Mouse (Mus musculus) forebrain, embryonic 12.5 days (tissue): Measurements from ENCODE around the gene Dnajc7. TPM values are rescaled to one million over a fixed set of nuclear protein-coding genes. Genes with fewer than 3 reads are reported as not detected.

ENCODE experiments used
- ATAC-seq: fragments of 200-750 bp; cut with Nextera tagmentation; 2 replicates; pipeline ENCODE4 v1.8.0; 2017; ENCODE audit warnings: moderate TSS enrichment; ENCODE audit not compliant: low FRiP score
- H3K27ac ChIP-seq: fragments of 300-500 bp; sonication (generic); 2 replicates; pipeline ENCODE4 v1.5.1; 2016; ENCODE audit warnings: mild to moderate bottlenecking
- H3K27me3 ChIP-seq: fragments of 300-500 bp; sonication (generic); 2 replicates; pipeline ENCODE4 v1.6.1; 2016; ENCODE audit warnings: mild to moderate bottlenecking
- H3K36me3 ChIP-seq: fragments of 300-500 bp; sonication (generic); replicated peaks from 2 replicates; pipeline ENCODE4 v1.6.1; 2016; ENCODE audit warnings: mild to moderate bottlenecking
- H3K4me1 ChIP-seq: fragments of 300-500 bp; sonication (generic); 2 replicates; pipeline ENCODE4 v1.6.1; 2016
- H3K4me2 ChIP-seq: fragments of 300-500 bp; sonication (generic); 2 replicates; pipeline ENCODE4 v1.6.1; 2016; ENCODE audit warnings: mild to moderate bottlenecking, moderate library complexity
- H3K4me3 ChIP-seq: fragments of 300-500 bp; sonication (generic); replicated peaks from 2 replicates; pipeline ENCODE4 v1.5.1; 2016; ENCODE audit warnings: mild to moderate bottlenecking
- H3K9ac ChIP-seq: fragments of 300-500 bp; sonication (generic); 2 replicates; pipeline ENCODE4 v1.6.1; 2016; ENCODE audit warnings: mild to moderate bottlenecking
- H3K9me3 ChIP-seq: fragments of 300-500 bp; sonication (generic); 2 replicates; pipeline ENCODE4 v1.6.1; 2016
- WGBS: fragments of 180-500 bp; shearing (Covaris S2); methylation state at CpG from one replicate; pipeline ENCODE4 v1.1.7; 2016; 5-methylcytosine and 5-hydroxymethylcytosine counted together
- polyA plus RNA-seq: library from polyadenylated mRNA; unstranded; fragments of >200 nt; fragmentation: Nextera tagmentation; extraction: Ambion mirVana; gene quantifications from 2 replicates; pipeline ENCODE4 v1.2.1, GENCODE M21; 2016

Gene Dnajc7
- polyA plus RNA-seq, 1 experiment from 2014 or later, result 299 TPM

DNA sequence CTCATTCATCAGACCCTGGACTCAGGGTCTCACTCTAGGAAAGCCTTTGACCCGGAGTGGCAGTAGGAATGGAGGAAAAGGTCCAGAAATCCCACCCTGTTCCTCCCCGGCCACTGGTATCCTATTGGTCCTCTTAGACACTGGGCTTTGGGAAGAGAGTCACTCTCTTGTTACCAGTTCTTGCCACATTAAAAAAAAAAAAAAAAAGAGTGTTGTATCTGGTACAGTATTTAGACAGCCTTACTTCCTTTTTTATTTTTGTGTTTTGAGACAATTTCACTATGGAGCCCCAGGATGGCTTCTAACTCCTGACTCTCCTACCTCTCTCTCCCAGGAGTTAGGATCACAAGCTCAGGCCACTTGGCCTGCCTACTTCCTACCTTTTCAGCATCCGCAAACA is 62.4 kb downstream of the Dnajc7 start:
- Histone ChIP-seq H3K27ac (no peak overlapping the region), H3K27me3 (no peaks in the 10 kb centered on the region), H3K36me3 (no peaks in the 10 kb centered on the region), H3K4me3 (no peak overlapping the region), H3K4me1 (peaks cover 5% of the 10 kb centered on the region), H3K9ac (no peak overlapping the region), H3K4me2 (no peak overlapping the region), H3K9me3 (no peaks in the 10 kb centered on the region)
- WGBS, result 68% methylated on average over 3 of the region's 3 CpGs
- ATAC-seq, result no peak

- Histone ChIP-seq H3K27me3 (no peaks in the 10 kb centered on the region), H3K4me3 (no peak overlapping the region), H3K4me1 (peaks cover 5% of the 10 kb centered on the region), H3K9ac (peak overlapping the region; percentile 8; the same call in 1 of the 2 replicates), H3K27ac (no peak overlapping the region), H3K4me2 (peak overlapping the region; percentile 29), H3K36me3 (no peaks in the 10 kb centered on the region), H3K9me3 (no peaks in the 10 kb centered on the region)
- peak; percentile 51; the same call in 1 of the 2 replicates for ATAC-seq
- WGBS, result 21% methylated on average over 11 of the region's 11 CpGs
Measured at GRCm38 (mm10) chr11:100555583-100555982, 64.4 kb downstream of the Dnajc7 start.

GRCm38 (mm10) chr11:100552842-100553241 is 67.1 kb downstream of the Dnajc7 start:
- H3K9me3 ChIP-seq, result no peaks in the 10 kb centered on the region
- 79% methylated on average over 4 of the region's 4 CpGs for WGBS
- H3K27ac ChIP-seq, result no peak overlapping the region
- H3K9ac ChIP-seq, result no peak overlapping the region
- no peaks in the 10 kb centered on the region for H3K36me3 ChIP-seq
- H3K4me3 ChIP-seq, result no peak overlapping the region
- ATAC-seq, result no peak
- H3K4me1 ChIP-seq, result peaks cover 5% of the 10 kb centered on the region
- H3K27me3 ChIP-seq, result 0 out of 2 replicates have a peak, but pooled peaks cover 8% of the 10 kb centered on the region
- no peak overlapping the region for H3K4me2 ChIP-seq

GRCm38 (mm10) chr11:100550101-100550500 is 69.9 kb downstream of the Dnajc7 start:
- WGBS, result 82% methylated on average over 6 of the region's 6 CpGs
- no peak overlapping the region for H3K4me3 ChIP-seq
- peaks cover 8% of the 10 kb centered on the region for H3K4me1 ChIP-seq
- no peak overlapping the region for H3K4me2 ChIP-seq
- no peak overlapping the region for H3K27ac ChIP-seq
- H3K9me3 ChIP-seq, result no peaks in the 10 kb centered on the region
- ATAC-seq, result no peak
- H3K9ac ChIP-seq, result no peak overlapping the region
- H3K36me3 ChIP-seq, result no peaks in the 10 kb centered on the region
- 0 out of 2 replicates have a peak, but pooled peaks cover 9% of the 10 kb centered on the region for H3K27me3 ChIP-seq

DNA sequence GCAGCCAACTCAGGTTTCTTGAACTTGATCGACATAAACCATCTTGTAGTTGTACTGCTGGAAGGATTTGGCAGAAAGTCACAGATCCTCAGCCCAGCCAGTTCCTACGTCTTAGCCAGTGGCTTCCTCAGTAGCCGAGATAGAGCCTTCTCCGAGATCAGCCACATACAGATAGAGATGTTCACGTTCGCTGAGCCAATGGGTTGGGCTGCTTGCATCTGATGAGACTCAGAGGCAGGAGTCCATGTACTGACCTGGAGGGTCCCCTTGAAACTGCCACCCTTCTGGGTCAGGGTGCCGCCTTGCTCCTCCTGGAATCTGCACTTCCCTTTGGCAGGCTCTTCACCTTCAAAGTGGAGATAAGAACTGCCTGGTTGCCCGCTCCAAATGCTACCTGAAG is 70.5 kb downstream of the Dnajc7 start:
- Histone ChIP-seq H3K9ac (no peak overlapping the region), H3K36me3 (no peaks in the 10 kb centered on the region), H3K4me3 (no peak overlapping the region), H3K9me3 (no peaks in the 10 kb centered on the region), H3K27ac (no peak overlapping the region), H3K27me3 (0 out of 2 replicates have a peak, but pooled peaks cover 9% of the 10 kb centered on the region), H3K4me1 (peaks cover 12% of the 10 kb centered on the region), H3K4me2 (no peak overlapping the region)
- no peak for ATAC-seq
- WGBS, result 88% methylated on average over 8 of the region's 8 CpGs

DNA sequence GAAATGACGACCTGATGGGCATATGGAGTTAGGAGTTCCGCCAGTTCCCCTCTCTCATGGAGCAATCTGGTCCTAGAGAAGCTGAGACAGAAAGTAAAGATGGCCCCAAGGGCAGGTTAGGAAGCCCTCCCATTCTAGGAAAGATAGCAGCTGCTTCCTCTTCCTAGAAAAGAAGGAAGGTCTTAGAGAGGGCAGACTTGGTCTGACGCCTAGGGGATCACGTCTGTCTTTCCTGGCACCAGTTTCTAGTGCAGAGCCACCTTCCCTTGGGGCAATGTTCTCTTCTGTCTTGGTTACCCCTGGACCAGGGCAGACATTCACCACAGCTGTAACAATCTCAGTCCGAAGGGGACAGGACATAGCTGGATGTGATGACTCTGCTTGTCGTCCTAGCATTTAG is 71.8 kb downstream of the Dnajc7 start:
- no peak overlapping the region for H3K27ac ChIP-seq
- 84% methylated on average over 6 of the region's 6 CpGs for WGBS

GRCm38 (mm10) chr11:100546955-100547354 is 73.0 kb downstream of the Dnajc7 start:
- WGBS, result 89% methylated on average over 6 of the region's 6 CpGs
- Histone ChIP-seq H3K27me3 (peaks cover 12% of the 10 kb centered on the region; the same call in 1 of the 2 replicates), H3K4me2 (no peak overlapping the region), H3K9ac (no peak overlapping the region), H3K4me1 (peaks cover 12% of the 10 kb centered on the region), H3K4me3 (no peak overlapping the region), H3K36me3 (no peaks in the 10 kb centered on the region), H3K9me3 (no peaks in the 10 kb centered on the region), H3K27ac (no peak overlapping the region)
- ATAC-seq, result no peak

More for the DNA sequence above, 71.8 kb downstream of the Dnajc7 start:
- H3K36me3 ChIP-seq, result no peaks in the 10 kb centered on the region
- H3K27me3 ChIP-seq, result 0 out of 2 replicates have a peak, but pooled peaks cover 9% of the 10 kb centered on the region
- no peak overlapping the region for H3K4me2 ChIP-seq
- H3K4me3 ChIP-seq, result no peak overlapping the region
- H3K4me1 ChIP-seq, result peaks cover 12% of the 10 kb centered on the region
- no peak overlapping the region for H3K9ac ChIP-seq
- no peaks in the 10 kb centered on the region for H3K9me3 ChIP-seq
- ATAC-seq, result no peak

GRCm38 (mm10) chr11:100545746-100546085 is 74.3 kb downstream of the Dnajc7 start:
- H3K27me3 ChIP-seq, result peaks cover 21% of the 10 kb centered on the region; the same call in 1 of the 2 replicates
- peaks cover 12% of the 10 kb centered on the region for H3K4me1 ChIP-seq
- peak overlapping the region; percentile 50 for H3K9ac ChIP-seq
- WGBS, result 26% methylated on average over 7 of the region's 7 CpGs
- ATAC-seq, result no peak; the same call in 1 of the 2 replicates
- peak overlapping the region; percentile 46 for H3K4me3 ChIP-seq
- H3K27ac ChIP-seq, result peak overlapping the region; percentile 64
- H3K4me2 ChIP-seq, result peak overlapping the region; percentile 67
- H3K9me3 ChIP-seq, result no peaks in the 10 kb centered on the region
- no peaks in the 10 kb centered on the region for H3K36me3 ChIP-seq

GRCm38 (mm10) chr11:100544832-100545745 is 74.9 kb downstream of the Dnajc7 start, which contains the start of gene Ttc25:
TSS of gene Ttc25 (plus strand) at chr11:100545607.
- peak; percentile 97 for ATAC-seq
- peak within 1 kb of the TSS; percentile 50 for H3K9ac ChIP-seq
- peaks cover 21% of the 10 kb centered on the region; the same call in 1 of the 2 replicates for H3K27me3 ChIP-seq
- peak within 1 kb of the TSS; percentile 64 for H3K27ac ChIP-seq
- peak within 1 kb of the TSS; percentile 46 for H3K4me3 ChIP-seq
- peak within 1 kb of the TSS; percentile 67 for H3K4me2 ChIP-seq
- H3K4me1 ChIP-seq, result peaks cover 12% of the 10 kb centered on the region
- H3K36me3 ChIP-seq, result no peaks in the 10 kb centered on the region
- WGBS, result 4% methylated on average over 28 of the region's 28 CpGs
- no peaks in the 10 kb centered on the region for H3K9me3 ChIP-seq

DNA sequence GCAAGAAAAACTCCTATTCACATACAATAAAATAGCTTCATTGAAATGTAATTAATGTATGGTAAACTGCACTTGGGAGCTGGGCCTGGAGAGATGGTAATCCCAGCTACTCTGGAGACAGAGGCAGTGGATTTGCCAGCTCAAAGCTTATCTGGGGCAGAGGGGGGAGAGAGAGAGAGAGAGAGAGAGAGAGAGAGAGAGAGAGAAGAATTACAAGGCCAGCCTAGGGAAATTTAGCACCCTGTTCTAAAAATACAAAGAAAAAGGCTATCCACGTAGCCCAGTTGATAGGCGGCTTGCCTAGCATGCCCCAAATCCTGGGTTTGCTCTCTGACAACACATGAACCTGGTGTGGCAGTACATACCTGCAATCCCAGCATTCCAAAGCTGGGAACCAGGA is 78.4 kb downstream of the Dnajc7 start:
- Histone ChIP-seq H3K36me3 (no peaks in the 10 kb centered on the region), H3K4me3 (no peak overlapping the region), H3K27ac (no peak overlapping the region), H3K4me2 (no peak overlapping the region), H3K9ac (no peak overlapping the region), H3K4me1 (peaks cover 12% of the 10 kb centered on the region), H3K27me3 (peaks cover 22% of the 10 kb centered on the region; the same call in 1 of the 2 replicates), H3K9me3 (no peaks in the 10 kb centered on the region)
- no peak for ATAC-seq
- 93% methylated on average over 2 of the region's 2 CpGs for WGBS

DNA sequence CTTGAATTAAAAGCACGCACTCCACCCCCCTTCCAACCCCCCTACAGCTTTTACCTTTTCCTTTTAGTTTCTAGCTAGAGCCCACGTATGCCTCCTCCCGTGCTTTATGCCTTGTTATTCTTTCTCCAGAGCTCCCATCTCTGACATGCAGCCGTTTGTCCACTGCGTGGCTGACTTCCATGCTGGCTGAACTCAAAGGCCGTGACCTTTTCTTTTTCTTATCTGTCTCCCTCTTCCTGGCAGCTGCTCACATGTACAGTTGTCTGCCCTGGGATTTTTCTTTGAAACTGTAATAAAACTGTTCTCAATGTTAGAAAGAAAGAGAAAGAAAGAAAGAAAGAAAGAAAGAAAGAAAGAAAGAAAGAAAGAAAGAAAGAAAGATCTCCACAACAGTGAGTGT is 79.0 kb downstream of the Dnajc7 start:
- no peak overlapping the region for H3K27ac ChIP-seq
- H3K27me3 ChIP-seq, result peaks cover 25% of the 10 kb centered on the region; the same call in 1 of the 2 replicates
- H3K4me1 ChIP-seq, result peaks cover 9% of the 10 kb centered on the region
- 67% methylated on average over 6 of the region's 6 CpGs for WGBS
- H3K9me3 ChIP-seq, result no peaks in the 10 kb centered on the region
- no peak for ATAC-seq
- no peak overlapping the region for H3K9ac ChIP-seq
- no peaks in the 10 kb centered on the region for H3K36me3 ChIP-seq
- H3K4me2 ChIP-seq, result no peak overlapping the region
- no peak overlapping the region for H3K4me3 ChIP-seq

GRCm38 (mm10) chr11:100536466-100536865 is 83.5 kb downstream of the Dnajc7 start:
- peaks cover 50% of the 10 kb centered on the region; the same call in 1 of the 2 replicates for H3K27me3 ChIP-seq
- no peak for ATAC-seq
- H3K4me2 ChIP-seq, result no peak overlapping the region
- H3K4me1 ChIP-seq, result no peaks in the 10 kb centered on the region
- H3K9me3 ChIP-seq, result no peaks in the 10 kb centered on the region
- no peak overlapping the region for H3K9ac ChIP-seq
- no peak overlapping the region for H3K4me3 ChIP-seq
- no peak overlapping the region for H3K27ac ChIP-seq
- H3K36me3 ChIP-seq, result no peaks in the 10 kb centered on the region
